Mouse (Mus musculus) liver, postnatal 0 days (tissue): Measurements from ENCODE around the gene Fdps. TPM values are rescaled to one million over a fixed set of nuclear protein-coding genes. Genes with fewer than 3 reads are reported as not detected.

Experiments
- ATAC-seq: fragments of 200-750 bp; cut with Nextera tagmentation; 2 replicates; pipeline ENCODE4 v1.8.0; 2017; ENCODE audit warnings: mild to moderate bottlenecking, moderate library complexity
- DNase-seq: peaks from one replicate; pipeline ENCODE4 v3.0.0-alpha.2; 2016
- H3K27ac ChIP-seq: fragments of 300-500 bp; sonication (generic); 2 replicates; pipeline ENCODE4 v1.5.1; 2014; ENCODE audit warnings: antibody characterized with exemption, moderate library complexity, mild to moderate bottlenecking, low read depth
- H3K27me3 ChIP-seq: fragments of 300-500 bp; sonication (generic); 2 replicates; pipeline ENCODE4 v1.6.1; 2014; ENCODE audit warnings: low read length, control low read depth, mixed read lengths; ENCODE audit not compliant: insufficient read depth
- H3K36me3 ChIP-seq: fragments of 300-500 bp; sonication (generic); replicated peaks from 2 replicates; pipeline ENCODE4 v1.6.1; 2014; ENCODE audit warnings: mild to moderate bottlenecking, control low read depth, low read length, moderate library complexity, mixed read lengths; ENCODE audit not compliant: insufficient read depth
- H3K4me1 ChIP-seq: fragments of 300-500 bp; sonication (generic); 2 replicates; pipeline ENCODE4 v1.6.1; 2014; ENCODE audit warnings: antibody characterized with exemption, mild to moderate bottlenecking, control low read depth; ENCODE audit not compliant: insufficient read depth
- H3K4me2 ChIP-seq: fragments of 300-500 bp; sonication (generic); 2 replicates; pipeline ENCODE4 v1.6.1; 2014; ENCODE audit warnings: low read depth, mild to moderate bottlenecking, low read length, moderate library complexity, mixed read lengths
- H3K4me3 ChIP-seq: fragments of 300-500 bp; sonication (generic); 2 replicates; pipeline ENCODE4 v1.5.1; 2014; ENCODE audit warnings: low read depth, low read length
- H3K9ac ChIP-seq: fragments of 300-500 bp; sonication (generic); replicated peaks from 2 replicates; pipeline ENCODE4 v1.6.1; 2014; ENCODE audit warnings: mild to moderate bottlenecking, moderate library complexity
- H3K9me3 ChIP-seq: fragments of 300-500 bp; sonication (generic); 2 replicates; pipeline ENCODE4 v1.6.1; 2016; ENCODE audit warnings: mild to moderate bottlenecking, control low read depth, low read length, mixed read lengths
- CTCF ChIP-seq: sonication (generic); IDR thresholded peaks from 2 replicates; pipeline ENCODE4 v1.5.1; 2016; ENCODE audit warnings: antibody characterized with exemption, low read depth
- EP300 ChIP-seq: IDR thresholded peaks from 2 replicates; pipeline ENCODE4 v1.6.1; 2016; ENCODE audit warnings: antibody characterized with exemption, low read depth, mild to moderate bottlenecking
- WGBS: fragments of 180-500 bp; shearing (Covaris S2); extraction: QIAGEN DNeasy Blood & Tissue Kit; methylation state at CpG from one replicate; pipeline ENCODE4 v1.1.7; 2014; ENCODE audit not compliant: insufficient replicate concordance; 5-methylcytosine and 5-hydroxymethylcytosine counted together
- polyA plus RNA-seq: library from polyadenylated mRNA; unstranded; fragments of >200 nt; fragmentation: Nextera tagmentation; extraction: Ambion mirVana; gene quantifications from 2 replicates; pipeline ENCODE4 v1.2.1, GENCODE M21; 2015

The Fdps gene
- polyA plus RNA-seq, 1 experiment from 2014 or later = 82.2 TPM

DNA sequence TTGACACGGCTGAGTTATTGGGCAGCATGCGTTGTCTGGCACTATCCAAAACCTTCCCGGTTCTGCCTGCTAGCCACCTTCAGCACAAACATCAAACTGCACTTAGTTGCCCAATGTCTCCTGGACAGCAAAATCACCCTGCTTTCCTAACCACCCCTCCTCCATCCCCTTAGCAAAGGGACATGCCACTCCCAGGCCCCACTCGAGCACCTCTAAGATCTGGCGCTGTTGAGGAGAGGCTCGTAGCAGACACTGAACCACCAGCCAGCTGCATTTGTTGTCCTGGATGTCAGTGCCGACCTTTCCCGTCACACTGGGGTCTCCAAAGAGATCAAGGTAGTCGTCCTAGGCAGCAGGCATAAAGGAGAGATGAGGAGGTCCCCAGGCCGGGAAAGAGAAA, 7.7 kb downstream of the Fdps start:
- DNase-seq (no peak), ATAC-seq (no peak)
- Histone ChIP-seq H3K9ac (no peak overlapping the region), H3K36me3 (peaks cover 44% of the 10 kb centered on the region), H3K4me1 (peaks cover 24% of the 10 kb centered on the region), H3K4me2 (no peak overlapping the region), H3K4me3 (no peak overlapping the region), H3K27ac (no peak overlapping the region), H3K9me3 (no peaks in the 10 kb centered on the region), H3K27me3 (peaks cover 24% of the 10 kb centered on the region)
- TF ChIP-seq CTCF (no peak), EP300 (no peak)
- 81% methylated on average over 10 of the region's 10 CpGs for WGBS

DNA sequence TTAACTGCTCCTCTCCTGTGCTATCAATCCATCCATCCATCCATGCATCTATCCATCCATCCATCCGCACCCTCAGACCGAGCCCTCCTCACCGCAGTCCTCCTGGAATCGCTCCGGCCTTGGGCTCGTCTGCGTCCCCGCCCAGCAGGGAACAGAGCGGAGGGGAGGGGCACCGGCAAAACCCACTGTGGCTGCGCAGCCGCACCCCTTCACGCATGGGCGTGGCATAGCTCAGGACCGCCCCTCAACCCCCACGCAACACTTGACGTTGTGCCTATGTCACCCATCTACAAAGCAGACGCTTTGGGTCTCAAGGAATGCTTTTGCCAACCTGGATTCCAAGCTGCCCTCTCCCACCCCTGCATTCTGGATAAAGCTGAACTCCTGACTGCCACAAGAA, 8.6 kb downstream of the Fdps start, which contains the start of gene Rusc1:
TSS of gene Rusc1 (minus strand) at position 137 of the 400 bp plus-strand sequence.
- Histone ChIP-seq H3K4me2 (peak within 1 kb of the TSS; percentile 49), H3K4me1 (peaks cover 27% of the 10 kb centered on the region), H3K9ac (no peak within 1 kb of the TSS), H3K27ac (no peak within 1 kb of the TSS), H3K4me3 (peak within 1 kb of the TSS; percentile 15; the same call in 1 of the 2 replicates), H3K27me3 (peaks cover 24% of the 10 kb centered on the region), H3K9me3 (no peaks in the 10 kb centered on the region), H3K36me3 (peaks cover 39% of the 10 kb centered on the region)
- ATAC-seq (peak; percentile 16; the same call in 1 of the 2 replicates), DNase-seq (peak; percentile 82)
- no peak for TF ChIP-seq CTCF
- TF ChIP-seq EP300 = no peak
- 10% methylated on average over 18 of the region's 18 CpGs for WGBS

DNA sequence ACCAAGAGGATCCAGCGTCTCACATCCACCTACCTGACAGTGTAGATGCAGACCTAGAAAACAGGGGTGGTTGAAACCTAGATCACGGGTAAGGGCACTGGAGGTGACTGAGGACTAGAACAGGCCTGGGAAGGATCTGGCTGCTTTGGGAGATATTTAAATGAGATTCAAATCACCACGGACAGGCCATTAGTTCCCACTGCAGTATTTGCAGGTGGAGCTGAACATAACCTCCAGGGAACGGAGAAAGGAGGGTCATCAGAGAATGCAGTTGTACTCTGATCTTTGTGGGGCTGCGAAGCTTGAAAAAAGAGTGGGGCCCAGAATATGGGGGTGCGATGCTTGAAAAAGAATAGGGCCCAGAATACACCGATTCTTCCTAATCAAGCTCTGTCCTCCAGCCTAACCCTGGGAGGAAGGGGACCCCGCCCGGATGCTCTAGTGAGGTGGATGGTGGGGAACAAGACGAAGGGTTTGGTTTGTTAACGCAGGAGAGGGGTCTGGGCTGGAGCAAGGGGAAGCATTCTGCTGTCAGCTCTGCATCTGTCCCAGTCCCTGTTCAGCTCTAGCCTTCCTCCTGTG, 9.2 kb downstream of the Fdps start:
- H3K9me3 ChIP-seq = no peaks in the 10 kb centered on the region
- H3K4me3 ChIP-seq = peak overlapping the region; percentile 15; the same call in 1 of the 2 replicates
- peaks cover 33% of the 10 kb centered on the region for H3K36me3 ChIP-seq
- peak overlapping the region; percentile 49; the same call in 1 of the 2 replicates for H3K4me2 ChIP-seq
- no peak overlapping the region for H3K27ac ChIP-seq
- peaks cover 24% of the 10 kb centered on the region for H3K27me3 ChIP-seq
- no peak overlapping the region for H3K9ac ChIP-seq
- DNase-seq = no peak
- WGBS = 31% methylated on average over 11 of the region's 11 CpGs
- ATAC-seq = no peak
- peaks cover 31% of the 10 kb centered on the region for H3K4me1 ChIP-seq
- TF ChIP-seq EP300 (no peak), CTCF (no peak)

DNA sequence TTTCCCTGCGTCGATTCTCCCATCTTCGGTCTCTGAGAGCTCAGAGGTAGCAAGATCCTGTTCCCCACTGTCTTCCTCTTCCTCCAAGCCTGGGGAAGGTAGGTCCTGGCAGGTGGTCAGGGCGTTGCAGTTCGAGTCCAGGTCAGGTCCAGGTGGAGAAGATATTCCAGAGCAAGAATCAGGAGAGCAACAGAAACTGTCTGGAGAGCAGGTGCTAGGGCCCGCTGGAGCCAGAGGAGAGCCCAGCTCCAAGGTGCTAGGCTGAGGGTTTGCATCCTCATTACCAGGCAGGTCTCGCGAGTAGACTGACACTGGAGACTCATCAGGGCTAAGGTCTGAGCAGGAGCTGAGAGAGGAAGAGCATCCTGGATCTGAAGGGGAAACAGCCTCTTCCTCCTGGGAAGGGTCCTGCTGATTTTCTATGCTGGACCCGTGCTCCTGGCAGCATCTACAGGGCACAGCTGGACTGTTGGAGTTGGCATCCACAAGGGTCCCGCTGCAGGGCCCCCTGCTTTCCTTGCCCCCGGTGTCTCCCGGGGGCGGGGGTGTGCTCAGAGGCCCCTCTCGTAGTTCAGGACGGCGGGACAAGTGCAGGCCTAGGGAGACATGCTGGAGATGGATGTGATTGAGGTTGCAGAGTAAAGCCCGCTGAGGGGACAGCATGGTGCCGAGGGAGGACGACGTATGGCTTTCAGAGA, 9.8 kb downstream of the Fdps start:
- Histone ChIP-seq H3K4me3 (peak overlapping the region; percentile 73; the same call in 1 of the 2 replicates), H3K9me3 (no peaks in the 10 kb centered on the region), H3K36me3 (peaks cover 28% of the 10 kb centered on the region), H3K4me1 (peaks cover 32% of the 10 kb centered on the region), H3K9ac (no peak overlapping the region), H3K27me3 (peaks cover 24% of the 10 kb centered on the region), H3K4me2 (peak overlapping the region; percentile 100), H3K27ac (no peak overlapping the region)
- no peak for ATAC-seq
- 13% methylated on average over 20 of the region's 20 CpGs for WGBS
- DNase-seq = no peak
- no peak for TF ChIP-seq EP300
- no peak for TF ChIP-seq CTCF

DNA sequence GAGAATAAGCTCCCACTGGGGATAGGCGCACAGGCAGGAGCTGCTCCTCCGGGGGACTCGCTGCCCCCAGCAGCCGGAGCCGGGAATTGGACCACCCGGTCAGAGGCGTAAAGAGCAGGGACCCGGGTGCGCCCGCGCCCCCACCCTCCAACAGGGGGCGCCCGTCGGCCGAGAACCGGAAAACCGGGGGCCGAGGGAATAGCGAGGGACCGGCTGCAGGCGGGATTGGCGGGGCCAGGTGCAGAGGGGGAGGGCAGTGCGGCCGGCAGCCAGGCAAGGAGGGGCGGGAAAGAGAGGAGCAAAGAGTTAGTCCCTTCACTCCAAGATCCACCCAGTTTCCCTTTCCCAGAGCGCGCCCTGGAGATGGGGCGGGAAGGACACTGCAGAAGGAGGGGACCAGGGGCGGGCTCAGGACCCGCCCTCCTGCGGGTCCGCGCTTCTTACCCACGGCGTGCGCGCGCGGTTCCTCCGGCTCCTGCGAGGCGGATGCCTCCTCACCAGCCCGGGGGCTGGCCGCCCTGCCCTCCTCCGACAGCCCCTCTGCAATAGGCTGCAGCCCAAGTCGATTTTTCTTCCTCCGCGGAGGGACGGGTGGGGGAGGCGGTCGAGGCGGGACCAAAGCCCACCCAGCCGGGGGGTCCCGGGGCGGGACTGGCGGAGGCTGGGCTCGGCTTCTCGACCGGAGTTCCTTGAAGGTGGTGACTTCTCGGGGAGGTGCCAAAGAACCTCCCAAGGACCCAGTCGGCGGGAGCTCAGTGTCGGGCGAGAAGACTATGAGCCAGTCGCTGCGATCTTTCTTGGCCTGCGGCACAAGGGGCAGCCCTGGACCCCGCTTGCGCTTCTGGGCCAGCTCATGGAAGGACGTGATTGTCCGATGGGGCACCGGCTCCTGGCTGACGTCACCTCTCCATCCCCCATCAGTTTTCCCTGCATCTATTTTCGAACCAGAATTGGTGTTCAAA, 10.8 kb downstream of the Fdps start:
- peak; percentile 86 for DNase-seq
- peak overlapping the region; percentile 73 for H3K4me3 ChIP-seq
- peaks cover 32% of the 10 kb centered on the region for H3K4me1 ChIP-seq
- peaks cover 24% of the 10 kb centered on the region for H3K27me3 ChIP-seq
- peak overlapping the region; percentile 100 for H3K4me2 ChIP-seq
- ATAC-seq = peak; percentile 59
- TF ChIP-seq EP300 (no peak), CTCF (peak; percentile 89)
- peak overlapping the region; percentile 69 for H3K9ac ChIP-seq
- H3K27ac ChIP-seq = peak overlapping the region; percentile 48; the same call in 1 of the 2 replicates
- 2% methylated on average over 56 of the region's 74 CpGs for WGBS
- peaks cover 19% of the 10 kb centered on the region for H3K36me3 ChIP-seq
- H3K9me3 ChIP-seq = no peaks in the 10 kb centered on the region
